Mouse (Mus musculus): ENCODE data around the gene Gm6408. TPM values are rescaled to one million over a fixed set of nuclear protein-coding genes. Genes with fewer than 3 reads are reported as not detected.

The Gm6408 gene
- total and polyA plus RNA-seq, 3 experiments = not detected

DNA sequence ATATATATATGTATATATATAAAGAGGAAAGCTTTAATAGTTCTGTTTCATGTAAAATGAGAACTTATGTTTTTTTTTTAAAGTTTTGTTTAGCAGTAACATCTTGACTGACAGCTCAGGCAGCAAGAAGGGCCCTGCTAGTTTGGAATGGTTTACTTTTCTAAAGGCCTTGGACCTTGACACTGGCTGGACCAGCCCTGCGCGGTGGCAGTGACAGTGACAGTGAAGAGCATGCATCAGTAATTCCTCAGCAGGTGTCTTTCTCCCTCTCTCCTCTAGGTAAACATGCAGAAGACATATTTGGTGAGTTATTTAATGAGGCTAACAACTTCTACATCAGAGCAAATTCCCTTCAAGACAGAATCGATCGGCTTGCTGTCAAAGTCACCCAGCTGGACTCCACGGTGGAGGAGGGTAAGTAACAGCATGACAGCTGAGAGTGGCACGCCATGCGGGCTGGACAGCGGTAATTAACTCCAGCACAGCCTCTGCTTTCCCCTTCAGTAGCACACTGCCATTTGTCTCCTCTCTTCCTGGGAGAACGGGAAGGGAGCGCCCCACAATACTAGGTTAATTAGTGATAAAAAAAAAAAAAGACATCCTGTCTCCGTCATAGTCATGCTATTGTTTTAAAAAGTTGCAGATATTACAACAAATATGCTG, 30.0 kb upstream of the Gm6408 start:
- Histone ChIP-seq H3K4me1 (ENCODE audit: control insufficient read depth in 1 of 2, insufficient read depth in 2 of 2, low read length in 2 of 2) (no peaks in the 10 kb centered on the region), H3K4me3 (ENCODE audit: control insufficient read depth in 1 of 2, insufficient read depth in 1 of 2, low read depth in 2 of 2, low read length in 2 of 2) (no peak overlapping the region), H3K27me3 (ENCODE audit: control insufficient read depth in 1 of 2, insufficient read depth in 2 of 2, low read length in 2 of 2) (no peaks in the 10 kb centered on the region)

DNA sequence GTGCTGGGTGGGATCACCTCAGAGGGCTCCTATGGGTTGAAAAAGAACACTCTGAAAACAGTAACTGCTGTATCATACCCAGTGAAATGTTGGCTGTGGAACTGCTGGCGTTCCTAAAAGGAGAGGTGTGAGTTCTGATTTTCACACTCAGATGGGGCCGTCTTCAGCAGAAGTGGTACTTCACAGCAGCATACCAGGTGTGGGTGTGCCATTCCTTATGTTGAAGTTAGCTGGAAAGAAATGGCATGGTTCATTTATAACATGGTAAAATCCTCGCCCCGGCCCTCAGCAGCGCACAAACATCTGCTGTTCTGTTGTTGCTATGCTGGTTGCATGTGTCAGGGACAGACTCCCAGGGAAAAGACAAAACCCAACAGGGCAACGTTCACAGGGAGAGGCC, 28.2 kb upstream of the Gm6408 start:
- TF ChIP-seq TBP (IDR thresholded peaks at IDR 0.05; ENCODE audit: low read depth, low read length) (no peak), SMC3 (IDR thresholded peaks at IDR 0.05; ENCODE audit: low read depth, low read length) (no peak), MAZ (IDR thresholded peaks at IDR 0.05; ENCODE audit: low read depth, low read length) (no peak), E2F4 (IDR thresholded peaks at IDR 0.05; ENCODE audit: borderline replicate concordance, low read depth, low read length) (no peak), CTCF (IDR thresholded peaks at IDR 0.05 in 2 of 3, conservative IDR thresholded peaks at IDR 0.05 in 1 of 3; ENCODE audit: control insufficient read depth in 1 of 3, insufficient read depth in 1 of 3, low read depth in 2 of 3, low read length in 3 of 3, poor library complexity in 1 of 3, severe bottlenecking in 1 of 3) (no peak), MXI1 (IDR thresholded peaks at IDR 0.05; ENCODE audit: low read depth, low read length) (no peak), USF1 (IDR thresholded peaks at IDR 0.05; ENCODE audit: low read depth, low read length) (no peak), GATA1 (IDR thresholded peaks at IDR 0.05; ENCODE audit: low read depth, low read length) (no peak), ZKSCAN1 (IDR thresholded peaks at IDR 0.05; ENCODE audit: low read depth, low read length) (no peak)
- H3K9me3 ChIP-seq (replicated peaks; ENCODE audit: insufficient read depth, low read length) = no peaks in the 10 kb centered on the region
- H3K4me3 ChIP-seq (ENCODE audit: control insufficient read depth in 1 of 2, insufficient read depth in 1 of 2, low read depth in 2 of 2, low read length in 2 of 2) = no peak overlapping the region
- H3K27ac ChIP-seq (ENCODE audit: control insufficient read depth, low read depth, low read length) = no peak overlapping the region
- H3K4me1 ChIP-seq (ENCODE audit: control insufficient read depth in 1 of 2, insufficient read depth in 2 of 2, low read length in 2 of 2) = no peaks in the 10 kb centered on the region
- no peaks in the 10 kb centered on the region for H3K27me3 ChIP-seq (ENCODE audit: control insufficient read depth in 1 of 2, insufficient read depth in 2 of 2, low read length in 2 of 2)
- H3K36me3 ChIP-seq (ENCODE audit: control insufficient read depth in 1 of 2, insufficient read depth in 2 of 2, low read length in 2 of 2) = no peaks in the 10 kb centered on the region
- H3K9ac ChIP-seq (ENCODE audit: control insufficient read depth, low read depth, low read length, poor library complexity, severe bottlenecking) = no peak overlapping the region
- H3K79me2 ChIP-seq (ENCODE audit: control insufficient read depth, insufficient read depth, low read length, poor library complexity) = no peaks in the 10 kb centered on the region
- DNase-seq (ENCODE audit: low read depth, low spot score) = no peak

More for the DNA sequence above, 30.0 kb upstream of the Gm6408 start:
- TF ChIP-seq TCF12 (IDR thresholded peaks at IDR 0.05; ENCODE audit: low read depth, low read length) (no peak), RCOR1 (IDR thresholded peaks at IDR 0.05; ENCODE audit: low read depth, low read length) (no peak), JUND (IDR thresholded peaks at IDR 0.05; ENCODE audit: low read depth, low read length) (no peak), USF2 (IDR thresholded peaks at IDR 0.05; ENCODE audit: borderline replicate concordance in 1 of 2, insufficient read depth in 1 of 2, low read depth in 1 of 2, low read length in 2 of 2) (no peak), ZMIZ1 (IDR thresholded peaks at IDR 0.05; ENCODE audit: low read depth, low read length) (no peak), CHD2 (IDR thresholded peaks at IDR 0.05; ENCODE audit: low read length) (no peak), ZNF384 (IDR thresholded peaks at IDR 0.05; ENCODE audit: low read depth, low read length) (no peak), POLR2AphosphoS2 (IDR thresholded peaks at IDR 0.05; ENCODE audit: low read length) (no peak), KAT2A (conservative IDR thresholded peaks at IDR 0.05; ENCODE audit: low read depth, low read length) (no peak), TAL1 (IDR thresholded peaks at IDR 0.05; ENCODE audit: low read length) (no peak), CTCF (IDR thresholded peaks at IDR 0.05 in 2 of 3, conservative IDR thresholded peaks at IDR 0.05 in 1 of 3; ENCODE audit: control insufficient read depth in 1 of 3, insufficient read depth in 1 of 3, low read depth in 2 of 3, low read length in 3 of 3, poor library complexity in 1 of 3, severe bottlenecking in 1 of 3) (no peak), MAX (IDR thresholded peaks at IDR 0.05; ENCODE audit: low read length) (no peak), NELFE (IDR thresholded peaks at IDR 0.05; ENCODE audit: low read depth, low read length) (no peak), EP300 (IDR thresholded peaks at IDR 0.05; ENCODE audit: low read depth in 1 of 2, low read length in 2 of 2) (no peak), SIN3A (IDR thresholded peaks at IDR 0.05; ENCODE audit: low read length) (no peak), ETS1 (IDR thresholded peaks at IDR 0.05; ENCODE audit: low read depth, low read length) (no peak), MYB (IDR thresholded peaks at IDR 0.05; ENCODE audit: low read depth, low read length) (no peak), MXI1 (IDR thresholded peaks at IDR 0.05; ENCODE audit: low read depth, low read length) (no peak), USF1 (IDR thresholded peaks at IDR 0.05; ENCODE audit: low read depth, low read length) (no peak)
- Histone ChIP-seq H3K9ac (ENCODE audit: control insufficient read depth, low read depth, low read length, poor library complexity, severe bottlenecking) (no peak overlapping the region), H3K27ac (ENCODE audit: control insufficient read depth, low read depth, low read length) (no peak overlapping the region), H3K36me3 (ENCODE audit: control insufficient read depth in 1 of 2, insufficient read depth in 2 of 2, low read length in 2 of 2) (no peaks in the 10 kb centered on the region), H3K9me3 (replicated peaks; ENCODE audit: insufficient read depth, low read length) (no peaks in the 10 kb centered on the region), H3K79me2 (ENCODE audit: control insufficient read depth, insufficient read depth, low read length, poor library complexity) (no peaks in the 10 kb centered on the region)
- DNase-seq (ENCODE audit: low read depth, low spot score) = no peak

Data from MEL (cell line).